Mouse (Mus musculus): ENCODE data around the gene Col11a2.

The Col11a2 gene

GRCm38 (mm10) chr17:34026221-34026620 is 13.0 kb upstream of the Col11a2 start:
- DNase-seq (ENCODE audit: low spot score in 2 of 2) = no peak

DNA sequence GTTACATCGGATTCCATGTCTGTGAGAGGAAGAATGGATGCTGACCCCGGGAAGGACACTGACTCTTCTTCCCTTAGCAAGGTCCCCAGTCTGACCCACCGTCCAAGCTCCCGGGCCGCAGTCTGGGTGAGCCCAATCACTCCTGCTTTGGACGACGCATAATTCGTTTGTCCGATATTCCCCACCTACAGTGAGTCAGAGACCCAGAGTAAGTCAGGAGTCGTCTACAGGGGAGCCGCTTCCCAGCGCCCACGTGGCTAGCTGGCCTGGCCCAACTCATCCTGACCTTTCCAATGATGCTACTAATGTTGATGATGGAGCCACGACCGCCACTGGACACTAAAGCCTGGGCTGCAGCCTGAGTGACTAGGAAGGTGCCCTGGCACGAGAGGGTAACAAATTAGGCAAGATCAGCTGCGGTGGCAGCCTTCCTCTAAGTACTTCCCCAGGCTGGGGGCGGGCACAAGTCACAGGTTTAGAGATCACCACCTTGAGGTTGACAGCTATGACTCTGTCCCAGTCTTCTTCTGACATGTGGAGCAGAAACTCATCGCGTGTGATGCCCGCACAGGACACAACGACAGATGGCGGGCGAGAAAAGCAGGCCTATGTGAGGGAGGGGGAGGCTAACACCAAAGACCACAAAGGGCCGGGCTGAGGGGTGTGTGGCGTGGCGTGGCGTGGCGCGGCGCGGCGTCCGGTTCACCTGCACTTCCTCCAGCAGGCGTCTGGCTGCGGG is 12.2 kb upstream of the Col11a2 start:
- no peak for DNase-seq (ENCODE audit: low spot score in 2 of 2)

DNA sequence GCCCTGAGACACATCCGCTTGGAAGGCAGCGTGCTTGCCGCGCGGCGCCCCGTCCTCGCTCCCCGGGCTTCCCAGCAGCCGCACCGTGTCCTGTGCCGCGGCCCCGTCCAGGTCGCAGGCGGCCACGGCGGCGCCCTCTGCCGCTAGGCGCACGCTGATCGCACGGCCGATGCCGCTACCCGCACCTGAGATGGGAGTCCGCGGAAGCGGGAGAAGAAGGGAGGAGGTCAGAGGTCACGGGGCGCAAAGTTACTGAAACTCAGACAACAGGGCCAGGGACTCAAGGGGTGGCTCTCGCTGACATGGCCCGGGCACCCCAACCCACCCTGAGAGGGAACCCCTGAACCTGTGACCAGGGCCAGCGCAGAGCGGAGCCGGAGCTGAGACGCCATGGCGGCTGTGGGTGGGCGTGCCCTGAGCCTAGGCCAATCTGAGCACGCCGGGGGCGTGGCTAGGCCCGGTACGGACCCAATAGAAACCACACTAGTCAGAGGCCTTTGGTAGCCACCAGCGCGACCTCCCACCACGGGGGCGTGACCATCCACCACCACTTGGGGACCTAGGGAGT is 11.5 kb upstream of the Col11a2 start, which contains the start of gene H2-Ke6:
H2-Ke6 (minus strand) TSS at position 405 of the 568 bp plus-strand sequence.
- DNase-seq (ENCODE audit: low spot score in 2 of 2) = peak; percentile 89 to 90

- no peak for DNase-seq (ENCODE audit: low spot score in 2 of 2)
These were observed 10.6 kb upstream of the Col11a2 start for GRCm38 (mm10) chr17:34028501-34029149.

- DNase-seq (ENCODE audit: low spot score in 2 of 2) = no peak
These were observed 9.9 kb upstream of the Col11a2 start for GRCm38 (mm10) chr17:34029150-34029889.

DNA sequence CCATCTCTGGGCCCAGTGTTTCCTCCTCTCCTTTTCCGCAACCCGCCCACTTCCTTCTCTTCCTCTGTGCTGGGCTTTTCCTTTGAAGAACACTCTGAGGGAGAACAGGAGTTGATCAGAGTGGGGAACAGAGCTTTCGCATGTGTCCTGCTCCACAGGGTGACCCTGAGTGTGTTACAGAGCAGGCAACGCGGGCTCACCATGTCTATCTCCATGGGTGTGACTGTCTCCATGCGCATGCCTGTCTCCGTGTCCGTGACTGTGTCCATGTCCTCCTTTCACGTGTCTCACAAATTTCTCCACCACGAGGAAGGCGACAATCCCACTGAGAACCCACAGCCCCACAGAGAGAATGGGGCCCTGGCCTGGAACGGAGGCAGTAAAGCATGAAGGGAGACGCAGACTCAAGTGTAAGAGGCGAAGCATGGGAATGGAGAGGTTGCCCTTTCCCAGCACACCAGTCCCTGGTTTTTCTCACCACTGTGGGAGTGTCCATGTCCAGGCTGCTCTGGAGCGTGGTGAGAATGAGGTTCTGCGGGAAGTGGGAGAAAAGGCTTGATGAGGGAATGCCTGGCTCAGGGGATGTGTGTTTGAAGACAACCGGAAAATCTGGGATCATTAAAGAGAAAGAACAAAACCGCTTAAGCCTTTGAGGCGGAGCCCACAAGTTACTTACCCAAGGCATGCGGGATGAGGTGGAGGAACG is 9.2 kb upstream of the Col11a2 start:
- DNase-seq (ENCODE audit: low spot score in 2 of 2) = no peak

DNA sequence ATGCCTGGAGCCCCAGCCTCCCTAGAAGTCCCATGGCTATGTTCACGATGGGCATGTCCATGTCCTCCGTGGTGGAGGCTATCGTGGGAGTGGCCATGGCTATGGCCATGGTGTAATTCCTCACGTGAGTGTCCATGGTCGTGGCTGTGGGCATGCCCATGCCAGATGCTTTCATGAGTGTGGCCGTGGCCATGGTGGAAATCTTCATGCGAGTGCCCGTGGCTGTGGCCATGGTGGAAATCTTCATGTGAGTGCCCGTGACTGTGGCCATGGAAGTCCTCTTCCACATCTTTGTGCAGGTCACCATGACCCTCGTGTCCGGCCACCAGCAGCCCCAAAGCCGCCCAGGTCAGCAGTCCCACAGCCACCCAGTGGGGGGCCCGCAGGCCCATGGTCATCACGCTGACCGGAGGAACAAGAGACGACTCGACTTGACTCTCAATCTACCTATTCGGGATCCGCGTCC is 8.3 kb upstream of the Col11a2 start:
- no peak for DNase-seq (ENCODE audit: low spot score in 2 of 2)

DNA sequence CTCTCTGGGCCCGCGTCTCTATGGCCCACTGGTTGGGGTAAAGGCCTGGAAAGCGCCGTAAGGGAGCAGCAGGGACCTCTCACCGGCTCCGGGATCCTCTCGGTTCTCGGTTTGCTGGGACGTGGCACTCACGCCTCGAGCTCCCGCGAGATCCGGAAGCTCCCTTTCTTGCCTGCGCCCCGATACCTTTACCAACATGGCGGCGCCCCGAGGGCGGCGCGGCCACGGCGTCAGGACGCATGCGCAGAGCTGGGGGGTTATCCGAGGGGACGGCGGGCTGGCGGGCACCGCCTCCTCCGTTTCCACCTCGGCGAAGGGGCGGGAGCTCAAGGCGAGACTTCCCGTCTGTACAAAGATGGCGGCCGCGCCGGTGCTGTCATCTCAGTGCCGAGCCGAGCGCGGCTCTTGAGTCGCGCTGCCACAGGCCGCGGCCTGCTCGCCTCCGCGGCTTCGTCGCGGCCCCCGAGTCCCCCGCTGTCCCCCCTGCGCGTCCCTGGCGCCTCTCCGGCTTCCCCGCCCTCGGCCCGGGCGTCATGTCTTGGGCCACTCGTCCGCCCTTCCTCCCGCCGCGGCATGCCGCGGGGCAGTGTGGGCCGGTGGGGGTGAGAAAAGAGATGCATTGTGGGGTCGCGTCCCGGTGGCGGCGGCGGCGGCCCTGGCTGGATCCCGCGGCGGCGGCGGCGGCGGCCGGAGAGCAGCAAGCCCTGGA is 7.6 kb upstream of the Col11a2 start, which contains the start of the genes Slc39a7 and Rxrb:
Slc39a7 (minus strand) TSS at position 218 of the 709 bp plus-strand sequence.
Rxrb (plus strand) TSS at position 348 of the 709 bp plus-strand sequence.
- peak; percentile 94 to 95 for DNase-seq (ENCODE audit: low spot score in 2 of 2)

DNA sequence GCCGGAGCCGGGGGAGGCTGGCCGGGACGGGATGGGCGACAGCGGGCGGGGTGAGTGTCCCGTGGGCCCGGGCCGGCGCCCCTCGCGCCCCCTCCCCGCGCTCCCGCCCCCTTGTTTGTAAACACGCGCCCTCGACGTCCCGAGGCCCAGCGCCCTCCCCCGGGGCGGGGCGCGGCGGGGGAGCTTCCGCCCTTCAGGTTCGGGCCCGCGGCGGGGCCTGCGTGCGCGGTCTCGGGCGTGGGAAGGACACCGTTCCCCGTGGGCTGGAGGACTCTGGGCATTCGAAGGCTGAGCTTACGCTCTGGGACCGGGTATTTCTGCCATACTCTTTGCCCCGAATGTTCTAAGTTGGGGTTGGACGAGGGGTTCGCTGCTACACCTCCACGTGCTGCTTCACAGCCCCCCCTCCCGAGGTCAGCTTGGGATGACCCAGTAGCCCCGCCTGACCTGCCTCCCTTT is 7.0 kb upstream of the Col11a2 start:
- DNase-seq (ENCODE audit: low spot score in 2 of 2) = no peak

GRCm38 (mm10) chr17:34032806-34033205 is 6.4 kb upstream of the Col11a2 start:
- DNase-seq (ENCODE audit: low spot score in 2 of 2) = no peak

GRCm38 (mm10) chr17:34033441-34033840 is 5.8 kb upstream of the Col11a2 start:
- DNase-seq (ENCODE audit: low spot score in 2 of 2) = no peak

GRCm38 (mm10) chr17:34034064-34034463 is 5.2 kb upstream of the Col11a2 start:
- no peak for DNase-seq (ENCODE audit: low spot score in 2 of 2)

DNA sequence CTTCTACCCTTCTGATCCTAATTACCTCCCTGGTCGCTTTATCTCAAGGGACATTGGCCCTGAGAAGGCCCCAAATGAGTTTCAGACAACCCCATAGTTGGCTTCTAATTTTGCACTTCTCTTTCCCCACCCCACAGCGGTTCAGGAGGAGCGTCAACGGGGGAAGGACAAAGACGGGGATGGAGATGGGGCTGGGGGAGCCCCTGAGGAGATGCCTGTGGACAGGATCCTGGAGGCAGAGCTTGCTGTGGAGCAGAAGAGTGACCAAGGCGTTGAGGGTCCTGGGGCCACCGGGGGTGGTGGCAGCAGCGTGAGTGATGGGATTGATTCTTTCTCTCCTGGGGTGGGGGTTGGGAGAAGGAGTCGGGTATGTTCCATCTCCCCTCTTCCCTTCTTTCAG is 3.7 kb upstream of the Col11a2 start:
- DNase-seq (ENCODE audit: low spot score in 2 of 2) = no peak

GRCm38 (mm10) chr17:34036647-34037046 is 2.6 kb upstream of the Col11a2 start:
- DNase-seq (ENCODE audit: low spot score in 2 of 2) = no peak

DNA sequence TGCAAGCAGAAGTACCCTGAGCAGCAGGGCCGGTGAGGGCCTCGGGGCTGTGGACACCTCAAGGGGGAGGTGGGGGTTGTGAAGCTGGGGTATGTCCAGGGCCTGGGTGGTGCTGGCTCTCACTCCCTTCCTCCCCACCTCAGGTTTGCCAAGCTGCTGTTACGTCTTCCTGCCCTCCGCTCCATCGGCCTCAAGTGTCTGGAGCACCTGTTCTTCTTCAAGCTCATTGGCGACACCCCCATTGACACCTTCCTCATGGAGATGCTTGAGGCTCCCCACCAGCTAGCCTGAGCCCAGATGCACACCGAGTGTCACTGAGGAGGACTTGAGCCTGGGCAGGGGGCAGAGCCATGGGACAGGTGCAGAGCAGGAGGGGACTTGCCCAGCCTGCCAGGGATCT is 2.0 kb upstream of the Col11a2 start:
- DNase-seq (ENCODE audit: low spot score in 2 of 2) = no peak

- DNase-seq (ENCODE audit: low spot score in 2 of 2) = no peak
These were observed 797 bp upstream of the Col11a2 start for GRCm38 (mm10) chr17:34038440-34038839.

DNA sequence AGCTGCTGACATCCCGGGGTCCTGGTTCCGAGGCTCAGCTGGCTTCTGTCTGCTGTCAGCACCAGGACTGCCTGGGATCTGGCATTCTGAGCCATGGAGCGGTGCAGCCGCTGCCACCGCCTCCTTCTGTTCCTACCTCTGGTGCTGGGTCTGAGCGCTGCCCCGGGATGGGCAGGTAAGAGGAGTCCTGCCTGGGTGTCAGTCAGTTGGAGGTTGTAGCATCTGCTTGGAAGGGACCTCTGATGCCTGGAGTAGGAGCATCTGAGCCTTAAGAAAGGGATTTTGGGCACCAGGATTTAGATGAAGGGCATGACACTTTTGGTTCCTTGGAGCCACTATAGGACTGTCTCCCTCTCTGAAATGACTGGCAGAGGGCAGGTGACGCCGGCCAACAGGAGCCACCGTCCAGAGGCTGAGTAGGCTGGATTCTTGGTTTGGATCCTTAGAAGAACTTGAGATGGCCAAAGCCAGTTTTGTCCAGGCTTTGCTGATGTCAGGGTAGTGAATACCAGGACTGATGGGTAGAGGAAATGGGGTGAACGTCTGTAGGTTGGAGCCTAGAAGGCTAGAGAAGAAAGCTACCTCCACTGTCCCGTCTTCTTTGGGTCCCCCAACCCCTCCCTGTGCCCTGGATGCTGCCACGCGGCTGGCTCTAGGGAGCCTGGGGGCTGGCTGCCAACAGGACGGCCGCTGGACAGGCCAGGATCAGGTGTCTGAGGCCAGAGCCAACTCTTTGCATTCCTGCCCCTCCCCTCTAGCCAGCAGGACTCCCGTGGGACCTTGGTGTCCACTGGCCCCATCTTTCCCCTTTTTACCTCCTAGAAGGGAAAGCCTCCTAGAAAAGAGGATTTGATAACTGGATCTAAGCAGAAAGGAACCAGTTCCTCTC is 569 bp downstream of the Col11a2 start:
- DNase-seq (ENCODE audit: low spot score in 2 of 2) = no peak

GRCm38 (mm10) chr17:34045941-34046340 is 6.7 kb downstream of the Col11a2 start:
- no peak for DNase-seq (ENCODE audit: low spot score in 2 of 2)

DNA sequence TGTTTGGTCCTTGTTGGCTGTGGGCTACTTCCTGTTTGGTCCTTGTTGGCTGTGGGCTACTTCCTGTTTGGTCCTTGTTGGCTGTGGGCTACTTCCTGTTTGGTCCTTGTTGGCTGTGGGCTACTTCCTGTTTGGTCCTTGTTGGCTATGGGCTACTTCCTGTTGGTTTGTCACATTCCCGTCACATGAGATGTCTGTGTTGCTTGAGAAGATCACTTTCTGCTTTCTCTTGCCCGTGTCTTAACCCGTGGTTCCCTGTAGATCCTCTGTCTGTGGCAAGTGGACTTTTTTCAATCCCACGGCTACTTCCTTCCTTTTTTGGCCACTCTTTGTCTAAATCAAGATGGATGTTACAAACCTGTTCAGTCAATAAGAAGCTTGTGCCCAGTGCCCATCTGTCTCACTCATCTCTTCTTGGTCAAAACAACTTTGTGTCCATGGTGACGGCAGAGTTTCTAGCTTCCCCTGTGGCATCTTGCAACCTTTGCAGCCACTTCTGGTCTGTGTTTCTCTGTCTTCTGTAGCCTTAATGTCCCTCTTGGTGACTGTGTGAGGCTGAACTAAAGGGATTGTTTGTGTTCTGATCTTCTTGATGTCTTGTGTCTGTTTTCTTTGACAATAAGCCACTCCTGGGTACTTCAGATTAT is 8.3 kb downstream of the Col11a2 start:
- DNase-seq (ENCODE audit: low spot score in 2 of 2) = no peak
